In genomic region chr7:3194531-3194930, GRCm38 (mm10) we compare ENCODE assay signal across 41 mouse cellular contexts. TPM values are rescaled to one million over a fixed set of nuclear protein-coding genes. Genes with fewer than 3 reads are reported as not detected.
"Had no signal": no experiment of that assay in that cellular context is flagged by ENCODE, and none has a peak within 500 bp of the region (broad histone marks: within the 10 kb centered on the region; RNA-seq: fewer than 3 reads in every experiment).

No protein-coding gene starts in this region.

- H3K4me3 ChIP-seq: heart, embryonic 10.5 days; heart, embryonic 12.5 days; hindbrain, embryonic 10.5 days; hindbrain, embryonic 12.5 days; intestine, embryonic 15.5 days; kidney, embryonic 15.5 days; limb, embryonic 13.5 days; limb, embryonic 15.5 days; liver, embryonic 12.5 days had no signal

- H3K27me3 ChIP-seq: heart, embryonic 12.5 days; hindbrain, embryonic 12.5 days; intestine, embryonic 15.5 days; kidney, embryonic 15.5 days; limb, embryonic 13.5 days; limb, embryonic 15.5 days; liver, embryonic 12.5 days had no signal

- H3K27ac ChIP-seq: heart, embryonic 10.5 days; hindbrain, embryonic 10.5 days; hindbrain, embryonic 12.5 days; hindbrain, embryonic 14.5 days; intestine, embryonic 15.5 days; kidney, embryonic 15.5 days; kidney, postnatal 0 days; limb, embryonic 13.5 days; limb, embryonic 15.5 days; liver, embryonic 12.5 days; liver, embryonic 14.5 days had no signal

- DNase-seq: gastrocnemius, postnatal 25 days; layer of hippocampus, adult 9-11 months had no signal

- H3K9ac ChIP-seq: heart, embryonic 12.5 days; hindbrain, embryonic 12.5 days; hindbrain, embryonic 14.5 days; intestine, embryonic 15.5 days; kidney, embryonic 15.5 days; limb, embryonic 13.5 days; limb, embryonic 15.5 days; liver, embryonic 12.5 days; liver, embryonic 14.5 days had no signal

- H3K4me1 ChIP-seq: heart, embryonic 10.5 days; heart, embryonic 12.5 days; hindbrain, embryonic 10.5 days; hindbrain, embryonic 12.5 days; intestine, embryonic 15.5 days; kidney, embryonic 15.5 days; limb, embryonic 13.5 days; limb, embryonic 15.5 days; liver, embryonic 12.5 days had no signal

- H3K9me3 ChIP-seq: heart, embryonic 10.5 days; heart, embryonic 12.5 days; hindbrain, embryonic 10.5 days; hindbrain, embryonic 12.5 days; intestine, embryonic 15.5 days; kidney, embryonic 15.5 days; limb, embryonic 13.5 days; limb, embryonic 15.5 days; liver, embryonic 12.5 days had no signal

- H3K36me3 ChIP-seq: heart, embryonic 10.5 days; heart, embryonic 12.5 days; hindbrain, embryonic 10.5 days; hindbrain, embryonic 12.5 days; intestine, embryonic 15.5 days; kidney, embryonic 15.5 days; limb, embryonic 13.5 days; limb, embryonic 15.5 days; liver, embryonic 12.5 days had no signal

RNA-seq across cellular contexts. Expression of gene AU018091, which starts 25.5 kb away (rescaled TPM):
- total RNA-seq: gastrocnemius, adult 18-20 months; gastrocnemius, adult 8-10 months; gastrocnemius, postnatal 25 days; gastrocnemius, postnatal 4 days; granulocyte monocyte progenitor cell, adult 5-6 weeks; heart, adult 8-10 months; heart, postnatal 10 days; heart, postnatal 25 days; heart, postnatal 4 days; layer of hippocampus, adult 18-20 months; layer of hippocampus, adult 8-10 months; layer of hippocampus, postnatal 14 days; layer of hippocampus, postnatal 36 days; left cerebral cortex, adult 18-20 months; left cerebral cortex, adult 8-10 months; left cerebral cortex, postnatal 10 days; left cerebral cortex, postnatal 25 days; left cerebral cortex, postnatal 4 days; liver, adult 2 months had no signal
- polyA plus RNA-seq: heart, embryonic 14.5 days; heart, embryonic 16.5 days; hindbrain, embryonic 14.5 days; hindbrain, embryonic 16.5 days; inflammation-experienced regulatory T-cells, adult 6 months; intestine, embryonic 15.5 days; intestine, postnatal 0 days; kidney, adult 2 months; kidney, embryonic 15.5 days; kidney, postnatal 0 days; large intestine, adult 2 months; liver, adult 2 months; liver, embryonic 12.5 days; liver, embryonic 14.5 days; liver, embryonic 16.5 days had no signal

RNA-seq across cellular contexts. Expression of gene Nlrp12, which starts 55.0 kb away (rescaled TPM):
- total RNA-seq: gastrocnemius, adult 18-20 months; gastrocnemius, adult 8-10 months; gastrocnemius, postnatal 25 days; gastrocnemius, postnatal 4 days; heart, postnatal 25 days; left cerebral cortex, adult 18-20 months; left cerebral cortex, adult 8-10 months had no signal
- polyA plus RNA-seq: heart, embryonic 10.5 days; heart, embryonic 12.5 days; heart, embryonic 14.5 days; heart, embryonic 16.5 days; hindbrain, embryonic 10.5 days; hindbrain, embryonic 12.5 days; inflammation-experienced regulatory T-cells, adult 6 months; intestine, embryonic 15.5 days; intestine, postnatal 0 days; kidney, postnatal 0 days; large intestine, adult 2 months; limb, embryonic 11.5 days; limb, embryonic 13.5 days; limb, embryonic 15.5 days; liver, embryonic 12.5 days had no signal
